Mouse (Mus musculus): ENCODE results near the gene Pde6d. TPM values are rescaled to one million over a fixed set of nuclear protein-coding genes. Genes with fewer than 3 reads are reported as not detected.
A peak's percentile ranks its signal among the peaks of the same experiment; 100 is the strongest.

Pde6d gene
- polyA plus RNA-seq, 1 experiment from 2014 or later, result 20.2 TPM

GRCm38 (mm10) chr1:86612081-86612480, 29.7 kb upstream of the Pde6d start:
- no peak for ATAC-seq (ENCODE audit: low read depth)
- H3K9ac ChIP-seq (ENCODE audit: low read depth, low read length), result no peak overlapping the region
- no peaks in the 10 kb centered on the region for H3K36me3 ChIP-seq (ENCODE audit: control insufficient read depth, insufficient read depth)
- H3K4me1 ChIP-seq (ENCODE audit: control insufficient read depth, low read depth, low read length), result no peaks in the 10 kb centered on the region
- 59% methylated on average over 1 of the region's 1 CpGs for WGBS (ENCODE audit: insufficient replicate concordance)
- no peak overlapping the region for H3K4me2 ChIP-seq (ENCODE audit: low read depth, low read length)
- no peak overlapping the region for H3K27ac ChIP-seq (ENCODE audit: low read length)
- no peaks in the 10 kb centered on the region for H3K9me3 ChIP-seq (replicated peaks; ENCODE audit: control insufficient read depth, low read length)
- H3K4me3 ChIP-seq (ENCODE audit: low read depth, low read length), result no peak overlapping the region
- no peaks in the 10 kb centered on the region for H3K27me3 ChIP-seq (ENCODE audit: control insufficient read depth, insufficient read depth, low read depth, low read length)

- no peak overlapping the region for H3K4me2 ChIP-seq (ENCODE audit: low read depth, low read length)
- ATAC-seq (ENCODE audit: low read depth), result peak; percentile 55
- H3K4me3 ChIP-seq (ENCODE audit: low read depth, low read length), result no peak overlapping the region
- H3K27me3 ChIP-seq (ENCODE audit: control insufficient read depth, insufficient read depth, low read depth, low read length), result no peaks in the 10 kb centered on the region
- H3K4me1 ChIP-seq (ENCODE audit: control insufficient read depth, low read depth, low read length), result no peaks in the 10 kb centered on the region
- no peak overlapping the region for H3K27ac ChIP-seq (ENCODE audit: low read length)
- no peaks in the 10 kb centered on the region for H3K36me3 ChIP-seq (ENCODE audit: control insufficient read depth, insufficient read depth)
- 59% methylated on average over 1 of the region's 1 CpGs for WGBS (ENCODE audit: insufficient replicate concordance)
- no peak overlapping the region for H3K9ac ChIP-seq (ENCODE audit: low read depth, low read length)
- H3K9me3 ChIP-seq (replicated peaks; ENCODE audit: control insufficient read depth, low read length), result no peaks in the 10 kb centered on the region
Observed at GRCm38 (mm10) chr1:86610954-86611353, 28.5 kb upstream of the Pde6d start.

GRCm38 (mm10) chr1:86600117-86600516, 17.7 kb upstream of the Pde6d start:
- no peak overlapping the region for H3K9ac ChIP-seq (ENCODE audit: low read depth, low read length)
- no peak overlapping the region for H3K27ac ChIP-seq (ENCODE audit: low read length)
- no peaks in the 10 kb centered on the region for H3K27me3 ChIP-seq (ENCODE audit: control insufficient read depth, insufficient read depth, low read depth, low read length)
- H3K36me3 ChIP-seq (ENCODE audit: control insufficient read depth, insufficient read depth), result peaks cover 42% of the 10 kb centered on the region
- peak; percentile 59; the same call in 1 of the 2 replicates for ATAC-seq (ENCODE audit: low read depth)
- no peak overlapping the region for H3K4me2 ChIP-seq (ENCODE audit: low read depth, low read length)
- no peak overlapping the region for H3K4me3 ChIP-seq (ENCODE audit: low read depth, low read length)
- WGBS (ENCODE audit: insufficient replicate concordance), result 61% methylated on average over 2 of the region's 2 CpGs
- no peaks in the 10 kb centered on the region for H3K9me3 ChIP-seq (replicated peaks; ENCODE audit: control insufficient read depth, low read length)
- H3K4me1 ChIP-seq (ENCODE audit: control insufficient read depth, low read depth, low read length), result no peaks in the 10 kb centered on the region

- no peaks in the 10 kb centered on the region for H3K4me1 ChIP-seq (ENCODE audit: control insufficient read depth, low read depth, low read length)
- no peak overlapping the region for H3K9ac ChIP-seq (ENCODE audit: low read depth, low read length)
- no peaks in the 10 kb centered on the region for H3K9me3 ChIP-seq (replicated peaks; ENCODE audit: control insufficient read depth, low read length)
- H3K4me3 ChIP-seq (ENCODE audit: low read depth, low read length), result no peak overlapping the region
- peaks cover 33% of the 10 kb centered on the region for H3K36me3 ChIP-seq (ENCODE audit: control insufficient read depth, insufficient read depth)
- no peak overlapping the region for H3K27ac ChIP-seq (ENCODE audit: low read length)
- H3K27me3 ChIP-seq (ENCODE audit: control insufficient read depth, insufficient read depth, low read depth, low read length), result no peaks in the 10 kb centered on the region
- 63% methylated on average over 3 of the region's 3 CpGs for WGBS (ENCODE audit: insufficient replicate concordance)
- no peak overlapping the region for H3K4me2 ChIP-seq (ENCODE audit: low read depth, low read length)
- no peak for ATAC-seq (ENCODE audit: low read depth)
Observed at GRCm38 (mm10) chr1:86598516-86598915, 16.1 kb upstream of the Pde6d start.

- Histone ChIP-seq H3K4me2 (ENCODE audit: low read depth, low read length) (no peak overlapping the region), H3K9ac (ENCODE audit: low read depth, low read length) (no peak overlapping the region), H3K4me1 (ENCODE audit: control insufficient read depth, low read depth, low read length) (no peaks in the 10 kb centered on the region), H3K9me3 (replicated peaks; ENCODE audit: control insufficient read depth, low read length) (no peaks in the 10 kb centered on the region), H3K27me3 (ENCODE audit: control insufficient read depth, insufficient read depth, low read depth, low read length) (no peaks in the 10 kb centered on the region), H3K36me3 (ENCODE audit: control insufficient read depth, insufficient read depth) (peaks cover 19% of the 10 kb centered on the region), H3K27ac (ENCODE audit: low read length) (no peak overlapping the region), H3K4me3 (ENCODE audit: low read depth, low read length) (no peak overlapping the region)
- no peak for ATAC-seq (ENCODE audit: low read depth)
- 81% methylated on average over 6 of the region's 6 CpGs for WGBS (ENCODE audit: insufficient replicate concordance)
Observed at GRCm38 (mm10) chr1:86596512-86596911, 14.1 kb upstream of the Pde6d start.

GRCm38 (mm10) chr1:86595315-86595714, 12.9 kb upstream of the Pde6d start:
- H3K4me3 ChIP-seq (ENCODE audit: low read depth, low read length), result no peak overlapping the region
- no peak overlapping the region for H3K9ac ChIP-seq (ENCODE audit: low read depth, low read length)
- H3K27ac ChIP-seq (ENCODE audit: low read length), result no peak overlapping the region
- peaks cover 14% of the 10 kb centered on the region for H3K36me3 ChIP-seq (ENCODE audit: control insufficient read depth, insufficient read depth)
- 75% methylated on average over 6 of the region's 6 CpGs for WGBS (ENCODE audit: insufficient replicate concordance)
- peak; percentile 73 for ATAC-seq (ENCODE audit: low read depth)
- H3K9me3 ChIP-seq (replicated peaks; ENCODE audit: control insufficient read depth, low read length), result no peaks in the 10 kb centered on the region
- H3K27me3 ChIP-seq (ENCODE audit: control insufficient read depth, insufficient read depth, low read depth, low read length), result no peaks in the 10 kb centered on the region
- H3K4me1 ChIP-seq (ENCODE audit: control insufficient read depth, low read depth, low read length), result no peaks in the 10 kb centered on the region
- no peak overlapping the region for H3K4me2 ChIP-seq (ENCODE audit: low read depth, low read length)

GRCm38 (mm10) chr1:86594539-86594938, 12.1 kb upstream of the Pde6d start:
- H3K27ac ChIP-seq (ENCODE audit: low read length), result no peak overlapping the region
- 83% methylated on average over 7 of the region's 7 CpGs for WGBS (ENCODE audit: insufficient replicate concordance)
- H3K4me3 ChIP-seq (ENCODE audit: low read depth, low read length), result no peak overlapping the region
- peaks cover 14% of the 10 kb centered on the region for H3K36me3 ChIP-seq (ENCODE audit: control insufficient read depth, insufficient read depth)
- no peak for ATAC-seq (ENCODE audit: low read depth)
- H3K4me2 ChIP-seq (ENCODE audit: low read depth, low read length), result no peak overlapping the region
- H3K4me1 ChIP-seq (ENCODE audit: control insufficient read depth, low read depth, low read length), result no peaks in the 10 kb centered on the region
- no peak overlapping the region for H3K9ac ChIP-seq (ENCODE audit: low read depth, low read length)
- no peaks in the 10 kb centered on the region for H3K9me3 ChIP-seq (replicated peaks; ENCODE audit: control insufficient read depth, low read length)
- no peaks in the 10 kb centered on the region for H3K27me3 ChIP-seq (ENCODE audit: control insufficient read depth, insufficient read depth, low read depth, low read length)

GRCm38 (mm10) chr1:86586992-86587391, 4.6 kb upstream of the Pde6d start:
- Histone ChIP-seq H3K9me3 (replicated peaks; ENCODE audit: control insufficient read depth, low read length) (no peaks in the 10 kb centered on the region), H3K4me2 (ENCODE audit: low read depth, low read length) (peak overlapping the region; percentile 86), H3K4me3 (ENCODE audit: low read depth, low read length) (peak overlapping the region; percentile 86), H3K9ac (ENCODE audit: low read depth, low read length) (peak overlapping the region; percentile 87), H3K27me3 (ENCODE audit: control insufficient read depth, insufficient read depth, low read depth, low read length) (no peaks in the 10 kb centered on the region), H3K36me3 (ENCODE audit: control insufficient read depth, insufficient read depth) (peaks cover 2% of the 10 kb centered on the region; the same call in 1 of the 2 replicates), H3K4me1 (ENCODE audit: control insufficient read depth, low read depth, low read length) (peaks cover 14% of the 10 kb centered on the region), H3K27ac (ENCODE audit: low read length) (peak overlapping the region; percentile 27; the same call in 1 of the 2 replicates)
- no peak for ATAC-seq (ENCODE audit: low read depth)
- WGBS (ENCODE audit: insufficient replicate concordance), result under 1% methylated on average over 26 of the region's 26 CpGs

- Histone ChIP-seq H3K27me3 (ENCODE audit: control insufficient read depth, insufficient read depth, low read depth, low read length) (no peaks in the 10 kb centered on the region), H3K9me3 (replicated peaks; ENCODE audit: control insufficient read depth, low read length) (no peaks in the 10 kb centered on the region), H3K4me3 (ENCODE audit: low read depth, low read length) (peak overlapping the region; percentile 89), H3K27ac (ENCODE audit: low read length) (no peak overlapping the region), H3K4me2 (ENCODE audit: low read depth, low read length) (peak overlapping the region; percentile 84), H3K36me3 (ENCODE audit: control insufficient read depth, insufficient read depth) (no peaks in the 10 kb centered on the region), H3K4me1 (ENCODE audit: control insufficient read depth, low read depth, low read length) (peaks cover 22% of the 10 kb centered on the region), H3K9ac (ENCODE audit: low read depth, low read length) (peak overlapping the region; percentile 95; the same call in 1 of the 2 replicates)
- 46% methylated on average over 2 of the region's 2 CpGs for WGBS (ENCODE audit: insufficient replicate concordance)
- ATAC-seq (ENCODE audit: low read depth), result no peak
Observed at GRCm38 (mm10) chr1:86583709-86584108, 1.3 kb upstream of the Pde6d start.

All from liver, embryonic 16.5 days (tissue).